Mouse (Mus musculus) telencephalon, adult 2 months (tissue): ENCODE data around the gene Timp2.
"Not testable (repeated sequence)": the region's sequence is repeated elsewhere in the genome, so short reads cannot be mapped to it uniquely, and the experiment has no call there.

Source experiments
- DNase-seq: peaks from one replicate; pipeline ENCODE4 v3.0.0-alpha.2; 2011; ENCODE audit warnings: low read depth, low spot score

Timp2 gene

GRCm38 (mm10) chr11:118355640-118356039 lies at the start of gene Timp2:
TSS of gene Timp2 (minus strand) at chr11:118355740.
- no peak for DNase-seq

GRCm38 (mm10) chr11:118405311-118405710 lies 49.8 kb upstream of the Timp2 start:
- no peak for DNase-seq

GRCm38 (mm10) chr11:118403951-118404899 lies 48.7 kb upstream of the Timp2 start:
- no peak for DNase-seq

GRCm38 (mm10) chr11:118403183-118403582 lies 47.6 kb upstream of the Timp2 start:
- no peak for DNase-seq

- DNase-seq, result peak; percentile 69
Observed at GRCm38 (mm10) chr11:118401760-118402280, 46.3 kb upstream of the Timp2 start, which contains the start of gene Lgals3bp. TSS of gene Lgals3bp (minus strand) at chr11:118402092.

GRCm38 (mm10) chr11:118401195-118401594 lies 45.7 kb upstream of the Timp2 start:
- no peak for DNase-seq

GRCm38 (mm10) chr11:118400566-118400936 lies 45.0 kb upstream of the Timp2 start:
- DNase-seq, result no peak

GRCm38 (mm10) chr11:118399891-118400565 lies 44.5 kb upstream of the Timp2 start:
- no peak for DNase-seq

GRCm38 (mm10) chr11:118397806-118398530 lies 42.4 kb upstream of the Timp2 start:
- DNase-seq, result no peak

GRCm38 (mm10) chr11:118394538-118394937 lies 39.0 kb upstream of the Timp2 start:
- DNase-seq, result no peak

- no peak for DNase-seq
Observed at GRCm38 (mm10) chr11:118393991-118394390, 38.5 kb upstream of the Timp2 start.

- not testable (repeated sequence) for DNase-seq
Observed at GRCm38 (mm10) chr11:118387816-118388215, 32.3 kb upstream of the Timp2 start.

- peak; percentile 47 for DNase-seq
Observed at GRCm38 (mm10) chr11:118379251-118380009, 23.9 kb upstream of the Timp2 start.

- DNase-seq, result no peak
Observed at GRCm38 (mm10) chr11:118378656-118379055, 23.1 kb upstream of the Timp2 start.

GRCm38 (mm10) chr11:118376323-118376722 lies 20.8 kb upstream of the Timp2 start:
- not testable (repeated sequence) for DNase-seq

- DNase-seq, result no peak
Observed at GRCm38 (mm10) chr11:118375881-118376280, 20.3 kb upstream of the Timp2 start.

GRCm38 (mm10) chr11:118375461-118375860 lies 19.9 kb upstream of the Timp2 start:
- no peak for DNase-seq

- DNase-seq, result no peak
Observed at GRCm38 (mm10) chr11:118375006-118375405, 19.5 kb upstream of the Timp2 start.

GRCm38 (mm10) chr11:118374506-118374905 lies 19.0 kb upstream of the Timp2 start:
- DNase-seq, result no peak

GRCm38 (mm10) chr11:118372641-118373040 lies 17.1 kb upstream of the Timp2 start:
- DNase-seq, result no peak

- no peak for DNase-seq
Observed at GRCm38 (mm10) chr11:118371876-118372275, 16.3 kb upstream of the Timp2 start.
